Mouse (Mus musculus) intestine, embryonic 15.5 days (tissue): ENCODE results near the gene Fbln1. TPM values are rescaled to one million over a fixed set of nuclear protein-coding genes. Genes with fewer than 3 reads are reported as not detected.

Source experiments
- ATAC-seq: fragments of 200-750 bp; cut with Nextera tagmentation; 2 replicates; pipeline ENCODE4 v1.8.0; 2017; ENCODE audit warnings: moderate TSS enrichment, moderate library complexity
- H3K27ac ChIP-seq: fragments of 300-500 bp; sonication (generic); 2 replicates; pipeline ENCODE4 v1.5.1; 2015; ENCODE audit warnings: mild to moderate bottlenecking, inconsistent platforms
- H3K27me3 ChIP-seq: fragments of 300-500 bp; sonication (generic); replicated peaks from 2 replicates; pipeline ENCODE4 v1.6.1; 2015; ENCODE audit warnings: inconsistent platforms
- H3K36me3 ChIP-seq: fragments of 300-500 bp; sonication (generic); 2 replicates; pipeline ENCODE4 v1.6.1; 2015; ENCODE audit warnings: inconsistent platforms
- H3K4me1 ChIP-seq: fragments of 300-500 bp; sonication (generic); replicated peaks from 2 replicates; pipeline ENCODE4 v1.6.1; 2015; ENCODE audit warnings: inconsistent platforms
- H3K4me2 ChIP-seq: fragments of 300-500 bp; sonication (generic); replicated peaks from 2 replicates; pipeline ENCODE4 v1.6.1; 2015; ENCODE audit warnings: mild to moderate bottlenecking, inconsistent platforms
- H3K4me3 ChIP-seq: fragments of 300-500 bp; sonication (generic); replicated peaks from 2 replicates; pipeline ENCODE4 v1.5.1; 2015; ENCODE audit warnings: inconsistent platforms
- H3K9ac ChIP-seq: fragments of 300-500 bp; sonication (generic); 2 replicates; pipeline ENCODE4 v1.6.1; 2015; ENCODE audit warnings: inconsistent platforms
- H3K9me3 ChIP-seq: fragments of 300-500 bp; sonication (generic); 2 replicates; pipeline ENCODE4 v1.6.1; 2016; ENCODE audit warnings: inconsistent platforms
- WGBS: fragments of 180-500 bp; shearing (Covaris S2); methylation state at CpG from one replicate; pipeline ENCODE4 v1.1.7; 2015; 5-methylcytosine and 5-hydroxymethylcytosine counted together
- polyA plus RNA-seq: library from polyadenylated mRNA; unstranded; fragments of >200 nt; fragmentation: Nextera tagmentation; extraction: Ambion mirVana; gene quantifications from 2 replicates; pipeline ENCODE4 v1.2.1, GENCODE M21; 2015

The Fbln1 gene
- polyA plus RNA-seq, 1 experiment from 2014 or later = 194 TPM

- H3K4me1 ChIP-seq = 0 out of 2 replicates have a peak, but pooled peaks cover 3% of the 10 kb centered on the region
- no peak overlapping the region for H3K9ac ChIP-seq
- H3K9me3 ChIP-seq = no peaks in the 10 kb centered on the region
- no peak for ATAC-seq
- H3K36me3 ChIP-seq = no peaks in the 10 kb centered on the region
- no peak overlapping the region for H3K4me2 ChIP-seq
- no peak overlapping the region for H3K4me3 ChIP-seq
- H3K27ac ChIP-seq = peak overlapping the region; percentile 66
- 63% methylated on average over 7 of the region's 7 CpGs for WGBS
- no peaks in the 10 kb centered on the region for H3K27me3 ChIP-seq
These were observed 26.1 kb upstream of the Fbln1 start for GRCm38 (mm10) chr15:85179528-85180180.

- no peaks in the 10 kb centered on the region for H3K27me3 ChIP-seq
- no peak for ATAC-seq
- H3K27ac ChIP-seq = peak overlapping the region; percentile 66
These were observed 25.4 kb upstream of the Fbln1 start for GRCm38 (mm10) chr15:85180368-85180767.

GRCm38 (mm10) chr15:85182063-85182462 is 23.7 kb upstream of the Fbln1 start:
- no peak for ATAC-seq
- no peak overlapping the region for H3K27ac ChIP-seq
- H3K4me1 ChIP-seq = 0 out of 2 replicates have a peak, but pooled peaks cover 3% of the 10 kb centered on the region
- H3K27me3 ChIP-seq = no peaks in the 10 kb centered on the region
- 88% methylated on average over 4 of the region's 4 CpGs for WGBS
- H3K4me2 ChIP-seq = no peak overlapping the region
- H3K9me3 ChIP-seq = no peaks in the 10 kb centered on the region
- H3K9ac ChIP-seq = no peak overlapping the region
- H3K4me3 ChIP-seq = no peak overlapping the region
- H3K36me3 ChIP-seq = no peaks in the 10 kb centered on the region

More at GRCm38 (mm10) chr15:85180368-85180767, 25.4 kb upstream of the Fbln1 start:
- H3K4me3 ChIP-seq = no peak overlapping the region
- H3K4me1 ChIP-seq = 0 out of 2 replicates have a peak, but pooled peaks cover 3% of the 10 kb centered on the region
- H3K9ac ChIP-seq = no peak overlapping the region
- H3K36me3 ChIP-seq = no peaks in the 10 kb centered on the region
- H3K4me2 ChIP-seq = no peak overlapping the region
- no peaks in the 10 kb centered on the region for H3K9me3 ChIP-seq

- H3K9ac ChIP-seq = no peak overlapping the region
- H3K4me1 ChIP-seq = no peaks in the 10 kb centered on the region
- no peaks in the 10 kb centered on the region for H3K27me3 ChIP-seq
- H3K9me3 ChIP-seq = no peaks in the 10 kb centered on the region
- no peak overlapping the region for H3K4me3 ChIP-seq
- H3K4me2 ChIP-seq = no peak overlapping the region
- ATAC-seq = no peak
- H3K27ac ChIP-seq = no peak overlapping the region
- WGBS = 67% methylated on average over 7 of the region's 7 CpGs
- H3K36me3 ChIP-seq = no peaks in the 10 kb centered on the region
These were observed 18.8 kb upstream of the Fbln1 start for GRCm38 (mm10) chr15:85186916-85187315.

- no peaks in the 10 kb centered on the region for H3K9me3 ChIP-seq
- no peak overlapping the region for H3K4me2 ChIP-seq
- H3K27me3 ChIP-seq = no peaks in the 10 kb centered on the region
- H3K9ac ChIP-seq = no peak overlapping the region
- no peaks in the 10 kb centered on the region for H3K36me3 ChIP-seq
- H3K4me3 ChIP-seq = no peak overlapping the region
- H3K4me1 ChIP-seq = no peaks in the 10 kb centered on the region
- ATAC-seq = no peak
- H3K27ac ChIP-seq = no peak overlapping the region
- 57% methylated on average over 8 of the region's 8 CpGs for WGBS
These were observed 17.5 kb upstream of the Fbln1 start for GRCm38 (mm10) chr15:85188167-85188778.

- Histone ChIP-seq H3K4me1 (peaks cover 14% of the 10 kb centered on the region; the same call in 1 of the 2 replicates), H3K9ac (no peak overlapping the region), H3K36me3 (no peaks in the 10 kb centered on the region), H3K4me2 (no peak overlapping the region), H3K9me3 (no peaks in the 10 kb centered on the region), H3K27ac (peak overlapping the region; percentile 89), H3K4me3 (no peak overlapping the region), H3K27me3 (no peaks in the 10 kb centered on the region)
- 28% methylated on average over 14 of the region's 14 CpGs for WGBS
- peak; percentile 40; the same call in 1 of the 2 replicates for ATAC-seq
These were observed 5.1 kb upstream of the Fbln1 start for GRCm38 (mm10) chr15:85200446-85201289.

- Histone ChIP-seq H3K36me3 (no peaks in the 10 kb centered on the region), H3K27ac (no peak overlapping the region), H3K4me3 (no peak overlapping the region), H3K27me3 (no peaks in the 10 kb centered on the region), H3K9ac (no peak overlapping the region), H3K4me2 (no peak overlapping the region), H3K9me3 (no peaks in the 10 kb centered on the region), H3K4me1 (peaks cover 17% of the 10 kb centered on the region)
- no peak for ATAC-seq
- WGBS = 69% methylated on average over 9 of the region's 9 CpGs
These were observed 3.5 kb upstream of the Fbln1 start for GRCm38 (mm10) chr15:85202199-85202598.

GRCm38 (mm10) chr15:85202787-85203186 is 3.0 kb upstream of the Fbln1 start:
- Histone ChIP-seq H3K9me3 (no peaks in the 10 kb centered on the region), H3K9ac (no peak overlapping the region), H3K27me3 (no peaks in the 10 kb centered on the region), H3K27ac (no peak overlapping the region), H3K36me3 (no peaks in the 10 kb centered on the region), H3K4me2 (no peak overlapping the region), H3K4me3 (no peak overlapping the region), H3K4me1 (peaks cover 22% of the 10 kb centered on the region)
- no peak for ATAC-seq
- WGBS = 46% methylated on average over 5 of the region's 5 CpGs

GRCm38 (mm10) chr15:85204383-85204782 is 1.4 kb upstream of the Fbln1 start:
- Histone ChIP-seq H3K9ac (no peak overlapping the region), H3K4me1 (peaks cover 33% of the 10 kb centered on the region), H3K36me3 (no peaks in the 10 kb centered on the region), H3K4me3 (no peak overlapping the region), H3K27me3 (no peaks in the 10 kb centered on the region), H3K4me2 (no peak overlapping the region), H3K27ac (no peak overlapping the region), H3K9me3 (no peaks in the 10 kb centered on the region)
- 62% methylated on average over 8 of the region's 8 CpGs for WGBS
- no peak for ATAC-seq

- Histone ChIP-seq H3K36me3 (0 out of 2 replicates have a peak, but pooled peaks cover 3% of the 10 kb centered on the region), H3K4me3 (peak overlapping the region; percentile 80), H3K9ac (peak overlapping the region; percentile 81), H3K4me2 (peak overlapping the region; percentile 92), H3K4me1 (peaks cover 33% of the 10 kb centered on the region), H3K27ac (peak overlapping the region; percentile 89), H3K27me3 (no peaks in the 10 kb centered on the region), H3K9me3 (no peaks in the 10 kb centered on the region)
- 6% methylated on average over 3 of the region's 3 CpGs for WGBS
- peak; percentile 34 for ATAC-seq
These were observed 940 bp downstream of the Fbln1 start for GRCm38 (mm10) chr15:85206703-85207075.

- H3K9ac ChIP-seq = peak overlapping the region; percentile 81
These were observed 1.3 kb downstream of the Fbln1 start for GRCm38 (mm10) chr15:85207081-85207480.

GRCm38 (mm10) chr15:85207763-85208162 is 2.0 kb downstream of the Fbln1 start:
- Histone ChIP-seq H3K36me3 (0 out of 2 replicates have a peak, but pooled peaks cover 3% of the 10 kb centered on the region), H3K4me1 (peaks cover 33% of the 10 kb centered on the region), H3K9ac (peak overlapping the region; percentile 81), H3K27me3 (no peaks in the 10 kb centered on the region), H3K4me2 (peak overlapping the region; percentile 92), H3K4me3 (peak overlapping the region; percentile 80), H3K9me3 (no peaks in the 10 kb centered on the region), H3K27ac (peak overlapping the region; percentile 89)
- 17% methylated on average over 2 of the region's 2 CpGs for WGBS
- peak; percentile 31 for ATAC-seq

More at GRCm38 (mm10) chr15:85207081-85207480, 1.3 kb downstream of the Fbln1 start:
- WGBS = 9% methylated on average over 3 of the region's 3 CpGs
- H3K27ac ChIP-seq = peak overlapping the region; percentile 89
- ATAC-seq = peak; percentile 10; the same call in 1 of the 2 replicates
- H3K4me2 ChIP-seq = peak overlapping the region; percentile 92
- H3K4me1 ChIP-seq = peaks cover 33% of the 10 kb centered on the region
- H3K36me3 ChIP-seq = 0 out of 2 replicates have a peak, but pooled peaks cover 3% of the 10 kb centered on the region
- H3K4me3 ChIP-seq = peak overlapping the region; percentile 80
- H3K27me3 ChIP-seq = no peaks in the 10 kb centered on the region
- no peaks in the 10 kb centered on the region for H3K9me3 ChIP-seq
